Mouse (Mus musculus): Measurements from ENCODE around the gene Zfp541.

- no peak for TF ChIP-seq CEBPB (IDR thresholded peaks at IDR 0.05; ENCODE audit: low read depth)
- no peak for TF ChIP-seq CTCF (IDR thresholded peaks at IDR 0.05; ENCODE audit: control insufficient read depth, insufficient read depth, insufficient read length)
- no peak for TF ChIP-seq USF1 (IDR thresholded peaks at IDR 0.05; ENCODE audit: low read depth)
- no peak for TF ChIP-seq MYOD1 (IDR thresholded peaks at IDR 0.05; ENCODE audit: control insufficient read depth, insufficient read length, low read depth)
Measured at GRCm38 (mm10) chr7:16102686-16103226, 41.1 kb downstream of the Zfp541 start.

Data from C2C12 (cell line).